In the genomic region with DNA sequence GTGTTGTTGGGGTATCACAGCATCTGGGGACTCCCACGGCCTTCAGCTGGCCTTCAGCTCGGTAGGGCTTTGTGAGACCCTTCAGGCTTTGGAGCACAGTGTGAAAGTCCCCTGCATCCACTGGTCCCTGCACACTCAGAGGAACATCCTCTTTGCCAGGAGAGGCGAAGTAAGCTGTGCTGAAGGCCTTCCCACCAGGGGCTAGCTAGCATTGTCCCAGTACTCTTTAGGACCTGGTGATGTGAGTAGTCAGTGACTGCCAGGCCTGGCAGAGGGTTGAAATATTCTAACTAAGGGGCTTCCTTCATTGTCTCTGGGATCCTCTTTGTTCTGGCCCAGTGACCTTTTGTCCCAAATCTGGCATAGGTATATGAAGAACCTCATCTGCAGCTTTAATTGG, we compare ENCODE assay signal across 9 mouse cellular contexts. TPM values are rescaled to one million over a fixed set of nuclear protein-coding genes. Genes with fewer than 3 reads are reported as not detected.
DNase-seq lines count a peak whose midpoint lies in the region; ATAC-seq and TF ChIP-seq lines count a peak whose summit lies in the region.
"Had no signal": no experiment of that assay in that cellular context is flagged by ENCODE, and none has a peak within 500 bp of the region (broad histone marks: within the 10 kb centered on the region; RNA-seq: fewer than 3 reads in every experiment).

No protein-coding gene starts in this region.

- TF ChIP-seq CTCF in spleen, adult 2 months (IDR thresholded peaks at IDR 0.05; ENCODE audit: extremely low read depth, insufficient read depth, insufficient read length, insufficient replicate concordance), result no peak

- H3K27ac ChIP-seq in heart, embryonic 15.5 days, result peak overlapping the region; percentile 24
- no peak overlapping the region for H3K27ac ChIP-seq in heart, embryonic 12.5 days (ENCODE audit: poor library complexity, severe bottlenecking)
- H3K27ac ChIP-seq in spleen, adult 2 months (ENCODE audit: insufficient read depth, low read length), result peak overlapping the region; percentile 40
- peak overlapping the region; percentile 25; the same call in 1 of the 2 replicates for H3K27ac ChIP-seq in limb, embryonic 10.5 days
- H3K27ac ChIP-seq in stomach, embryonic 15.5 days, result peak overlapping the region; percentile 12; the same call in 1 of the 2 replicates
- H3K27ac ChIP-seq: liver, embryonic 14.5 days had no signal

- TF ChIP-seq POLR2A in spleen, adult 2 months (IDR thresholded peaks at IDR 0.05; ENCODE audit: low read depth, low read length), result no peak

- H3K36me3 ChIP-seq in heart, embryonic 15.5 days, result no peaks in the 10 kb centered on the region
- H3K36me3 ChIP-seq in heart, embryonic 12.5 days, result no peaks in the 10 kb centered on the region
- H3K36me3 ChIP-seq in spleen, adult 2 months (ENCODE audit: control insufficient read depth, insufficient read depth, low read length), result peaks cover 8% of the 10 kb centered on the region
- H3K36me3 ChIP-seq in limb, embryonic 10.5 days, result no peaks in the 10 kb centered on the region
- H3K36me3 ChIP-seq in stomach, embryonic 15.5 days, result no peaks in the 10 kb centered on the region

- WGBS in heart, embryonic 15.5 days, result 81% methylated on average over 3 of the region's 3 CpGs
- 81% methylated on average over 3 of the region's 3 CpGs for WGBS in heart, embryonic 12.5 days
- 79% methylated on average over 3 of the region's 3 CpGs for WGBS in spleen, adult 2 months
- 75% methylated on average over 3 of the region's 3 CpGs for WGBS in limb, embryonic 10.5 days
- 70% methylated on average over 3 of the region's 3 CpGs for WGBS in stomach, embryonic 15.5 days

- no peak overlapping the region for H3K4me3 ChIP-seq in heart, embryonic 15.5 days
- no peak overlapping the region for H3K4me3 ChIP-seq in heart, embryonic 12.5 days
- H3K4me3 ChIP-seq in spleen, adult 2 months (ENCODE audit: extremely low read depth, insufficient read depth, insufficient read length), result no peak overlapping the region
- no peak overlapping the region for H3K4me3 ChIP-seq in limb, embryonic 10.5 days
- H3K4me3 ChIP-seq in stomach, embryonic 15.5 days (replicated peaks), result no peak overlapping the region

- no peaks in the 10 kb centered on the region for H3K9me3 ChIP-seq in heart, embryonic 15.5 days (replicated peaks)
- no peaks in the 10 kb centered on the region for H3K9me3 ChIP-seq in heart, embryonic 12.5 days (replicated peaks)
- H3K9me3 ChIP-seq in limb, embryonic 10.5 days (replicated peaks), result no peaks in the 10 kb centered on the region
- no peaks in the 10 kb centered on the region for H3K9me3 ChIP-seq in stomach, embryonic 15.5 days

- no peak for ATAC-seq in heart, embryonic 15.5 days (replicated peaks; ENCODE audit: insufficient number of reproducible peaks, insufficient read depth, low FRiP score, low read depth)
- ATAC-seq in heart, embryonic 12.5 days (ENCODE audit: insufficient number of reproducible peaks, low FRiP score), result no peak
- ATAC-seq in stomach, embryonic 15.5 days (ENCODE audit: insufficient read depth, low FRiP score, low read depth), result no peak

- H3K4me1 ChIP-seq in heart, embryonic 15.5 days (replicated peaks), result peaks cover 11% of the 10 kb centered on the region
- peaks cover 6% of the 10 kb centered on the region for H3K4me1 ChIP-seq in heart, embryonic 12.5 days (replicated peaks)
- peaks cover 2% of the 10 kb centered on the region; the same call in 1 of the 2 replicates for H3K4me1 ChIP-seq in spleen, adult 2 months (ENCODE audit: control insufficient read depth, insufficient read depth, insufficient read length)
- H3K4me1 ChIP-seq in limb, embryonic 10.5 days, result peaks cover 6% of the 10 kb centered on the region
- H3K4me1 ChIP-seq in stomach, embryonic 15.5 days, result no peaks in the 10 kb centered on the region; the same call in 1 of the 2 replicates

- H3K9ac ChIP-seq in heart, embryonic 15.5 days, result no peak overlapping the region
- H3K9ac ChIP-seq in heart, embryonic 12.5 days, result no peak overlapping the region
- H3K9ac ChIP-seq in stomach, embryonic 15.5 days, result no peak overlapping the region
- H3K9ac ChIP-seq: liver, embryonic 14.5 days had no signal

- DNase-seq in spleen, adult 2 months (ENCODE audit: low read depth in 1 of 2, low spot score in 2 of 2), result no peak
- DNase-seq in spleen, adult 12 weeks (ENCODE audit: low spot score), result no peak
- no peak for DNase-seq in limb, embryonic 10.5 days (ENCODE audit: low spot score)
- DNase-seq in layer of hippocampus, adult 9-10 months (ENCODE audit: low spot score), result no peak
- no peak for DNase-seq in testis, postnatal 10 days (ENCODE audit: low spot score)

- H3K4me2 ChIP-seq in heart, embryonic 15.5 days, result no peak overlapping the region
- H3K4me2 ChIP-seq in heart, embryonic 12.5 days, result no peak overlapping the region
- H3K4me2 ChIP-seq in stomach, embryonic 15.5 days, result no peak overlapping the region

- no peaks in the 10 kb centered on the region for H3K27me3 ChIP-seq in heart, embryonic 15.5 days
- H3K27me3 ChIP-seq in heart, embryonic 12.5 days (replicated peaks), result no peaks in the 10 kb centered on the region
- H3K27me3 ChIP-seq in spleen, adult 2 months (ENCODE audit: control insufficient read depth, insufficient read depth, low read length), result no peaks in the 10 kb centered on the region
- H3K27me3 ChIP-seq in limb, embryonic 10.5 days (ENCODE audit: low read depth, poor library complexity, severe bottlenecking), result no peaks in the 10 kb centered on the region
- no peaks in the 10 kb centered on the region for H3K27me3 ChIP-seq in stomach, embryonic 15.5 days (replicated peaks)

RNA-seq across cellular contexts. Expression of gene Pecam1, which starts 13.8 kb away (rescaled TPM):
- polyA plus RNA-seq in heart, embryonic 15.5 days (2015; fragmentation: Nextera tagmentation; extraction: Ambion mirVana), result 69.2 and 78.7 TPM in 2 replicates
- polyA plus RNA-seq in heart, embryonic 12.5 days (2016; fragmentation: Nextera tagmentation; extraction: Ambion mirVana), result 67.9 and 73.1 TPM in 2 replicates
- 40.3 and 43.5 TPM in 2 replicates for polyA plus RNA-seq in spleen, adult 2 months (2012; rRNA removed)
- polyA plus RNA-seq in limb, embryonic 10.5 days (2016; fragmentation: Nextera tagmentation; extraction: Ambion mirVana), result 25.9 and 28.8 TPM in 2 replicates
- polyA plus RNA-seq in stomach, embryonic 15.5 days (2015; fragmentation: Nextera tagmentation; extraction: Ambion mirVana), result 44.6 and 48.5 TPM in 2 replicates

RNA-seq across cellular contexts. Expression of gene Milr1, which starts 14.4 kb away (rescaled TPM):
- 0.88 and 2.6 TPM in 2 replicates for polyA plus RNA-seq in heart, embryonic 15.5 days (2015; fragmentation: Nextera tagmentation; extraction: Ambion mirVana)
- 0.57 and 0.95 TPM in 2 replicates for polyA plus RNA-seq in heart, embryonic 12.5 days (2016; fragmentation: Nextera tagmentation; extraction: Ambion mirVana)
- 3.3 and 4.2 TPM in 2 replicates for polyA plus RNA-seq in spleen, adult 2 months (2012; rRNA removed)
- 0.67 and 1.2 TPM in 2 replicates for polyA plus RNA-seq in limb, embryonic 10.5 days (2016; fragmentation: Nextera tagmentation; extraction: Ambion mirVana)
- polyA plus RNA-seq in stomach, embryonic 15.5 days (2015; fragmentation: Nextera tagmentation; extraction: Ambion mirVana), result 2.5 and 2.7 TPM in 2 replicates

RNA-seq across cellular contexts. Expression of gene Polg2, which starts 42.7 kb away (rescaled TPM):
- polyA plus RNA-seq in heart, embryonic 15.5 days (2015; fragmentation: Nextera tagmentation; extraction: Ambion mirVana), result 6.6 and 9.0 TPM in 2 replicates
- polyA plus RNA-seq in heart, embryonic 12.5 days (2016; fragmentation: Nextera tagmentation; extraction: Ambion mirVana), result 6.9 and 7.6 TPM in 2 replicates
- polyA plus RNA-seq in spleen, adult 2 months (2012; rRNA removed), result 7.2 and 9.0 TPM in 2 replicates
- 10.7 and 11.2 TPM in 2 replicates for polyA plus RNA-seq in limb, embryonic 10.5 days (2016; fragmentation: Nextera tagmentation; extraction: Ambion mirVana)
- 9.7 and 11.1 TPM in 2 replicates for polyA plus RNA-seq in stomach, embryonic 15.5 days (2015; fragmentation: Nextera tagmentation; extraction: Ambion mirVana)

RNA-seq across cellular contexts. Expression of gene Ddx5, which starts 52.4 kb away (rescaled TPM):
- 192 and 209 TPM in 2 replicates for polyA plus RNA-seq in heart, embryonic 15.5 days (2015; fragmentation: Nextera tagmentation; extraction: Ambion mirVana)
- polyA plus RNA-seq in heart, embryonic 12.5 days (2016; fragmentation: Nextera tagmentation; extraction: Ambion mirVana), result 243 and 248 TPM in 2 replicates
- polyA plus RNA-seq in spleen, adult 2 months (2012; rRNA removed), result 608 and 672 TPM in 2 replicates
- 319 and 354 TPM in 2 replicates for polyA plus RNA-seq in limb, embryonic 10.5 days (2016; fragmentation: Nextera tagmentation; extraction: Ambion mirVana)
- 295 and 312 TPM in 2 replicates for polyA plus RNA-seq in stomach, embryonic 15.5 days (2015; fragmentation: Nextera tagmentation; extraction: Ambion mirVana)

RNA-seq across cellular contexts. Expression of gene Cep95, which starts 52.4 kb away (rescaled TPM):
- polyA plus RNA-seq in heart, embryonic 15.5 days (2015; fragmentation: Nextera tagmentation; extraction: Ambion mirVana), result 12.7 and 14.8 TPM in 2 replicates
- 14.9 and 16.2 TPM in 2 replicates for polyA plus RNA-seq in heart, embryonic 12.5 days (2016; fragmentation: Nextera tagmentation; extraction: Ambion mirVana)
- 2.0 and 2.1 TPM in 2 replicates for polyA plus RNA-seq in spleen, adult 2 months (2012; rRNA removed)
- polyA plus RNA-seq in limb, embryonic 10.5 days (2016; fragmentation: Nextera tagmentation; extraction: Ambion mirVana), result 18.0 and 19.0 TPM in 2 replicates
- 17.7 and 19.9 TPM in 2 replicates for polyA plus RNA-seq in stomach, embryonic 15.5 days (2015; fragmentation: Nextera tagmentation; extraction: Ambion mirVana)
